Mouse (Mus musculus): ENCODE measurements around the gene Psma7. TPM values are rescaled to one million over a fixed set of nuclear protein-coding genes. Genes with fewer than 3 reads are reported as not detected.

The Psma7 gene
- total and polyA plus RNA-seq, 3 experiments, result 394 to 515 (median 458) TPM

- Histone ChIP-seq H3K27me3 (ENCODE audit: control insufficient read depth in 1 of 2, insufficient read depth in 2 of 2, low read length in 2 of 2) (peaks cover 10 to 19% of the 10 kb centered on the region in 2 experiments), H3K4me3 (ENCODE audit: control insufficient read depth in 1 of 2, insufficient read depth in 1 of 2, low read depth in 2 of 2, low read length in 2 of 2) (no peak overlapping the region), H3K4me1 (ENCODE audit: control insufficient read depth in 1 of 2, insufficient read depth in 2 of 2, low read length in 2 of 2) (no peaks in the 10 kb centered on the region), H3K27ac (ENCODE audit: control insufficient read depth, low read depth, low read length) (no peak overlapping the region), H3K9ac (ENCODE audit: control insufficient read depth, low read depth, low read length, poor library complexity, severe bottlenecking) (no peak overlapping the region), H3K36me3 (ENCODE audit: control insufficient read depth in 1 of 2, insufficient read depth in 2 of 2, low read length in 2 of 2) (no peaks in the 10 kb centered on the region), H3K79me2 (ENCODE audit: control insufficient read depth, insufficient read depth, low read length, poor library complexity) (no peaks in the 10 kb centered on the region), H3K9me3 (replicated peaks; ENCODE audit: insufficient read depth, low read length) (no peaks in the 10 kb centered on the region)
- DNase-seq (ENCODE audit: low read depth, low spot score), result no peak
- TF ChIP-seq SMC3 (IDR thresholded peaks at IDR 0.05; ENCODE audit: low read depth, low read length) (no peak), BHLHE40 (IDR thresholded peaks at IDR 0.05; ENCODE audit: borderline replicate concordance, low read depth, low read length) (no peak), RCOR1 (IDR thresholded peaks at IDR 0.05; ENCODE audit: low read depth, low read length) (no peak), SIN3A (IDR thresholded peaks at IDR 0.05; ENCODE audit: low read length) (no peak), UBTF (IDR thresholded peaks at IDR 0.05; ENCODE audit: borderline replicate concordance, insufficient read depth, low read depth, low read length) (no peak), POLR2AphosphoS2 (IDR thresholded peaks at IDR 0.05; ENCODE audit: low read length) (no peak), MAZ (IDR thresholded peaks at IDR 0.05; ENCODE audit: low read depth, low read length) (no peak), ELF1 (IDR thresholded peaks at IDR 0.05; ENCODE audit: low read depth, low read length) (no peak), TBP (IDR thresholded peaks at IDR 0.05; ENCODE audit: low read depth, low read length) (no peak), USF1 (IDR thresholded peaks at IDR 0.05; ENCODE audit: low read depth, low read length) (no peak), CHD2 (IDR thresholded peaks at IDR 0.05; ENCODE audit: low read length) (no peak), TAL1 (IDR thresholded peaks at IDR 0.05; ENCODE audit: low read length) (no peak), JUND (IDR thresholded peaks at IDR 0.05; ENCODE audit: low read depth, low read length) (no peak), POLR2A (IDR thresholded peaks at IDR 0.05; ENCODE audit: control insufficient read depth in 1 of 2, insufficient read depth in 1 of 2, low read depth in 1 of 2, low read length in 2 of 2, poor library complexity in 1 of 2) (no peak)
Observed at GRCm38 (mm10) chr2:180017632-180018031, 24.6 kb downstream of the Psma7 start.

GRCm38 (mm10) chr2:180013686-180014085 lies 28.5 kb downstream of the Psma7 start:
- H3K4me1 ChIP-seq (ENCODE audit: control insufficient read depth in 1 of 2, insufficient read depth in 2 of 2, low read length in 2 of 2), result no peaks in the 10 kb centered on the region
- H3K9ac ChIP-seq (ENCODE audit: control insufficient read depth, low read depth, low read length, poor library complexity, severe bottlenecking), result no peak overlapping the region
- H3K4me3 ChIP-seq (ENCODE audit: control insufficient read depth in 1 of 2, insufficient read depth in 1 of 2, low read depth in 2 of 2, low read length in 2 of 2), result no peak overlapping the region
- TF ChIP-seq RCOR1 (IDR thresholded peaks at IDR 0.05; ENCODE audit: low read depth, low read length), result no peak
- TF ChIP-seq TBP (IDR thresholded peaks at IDR 0.05; ENCODE audit: low read depth, low read length), result no peak
- TF ChIP-seq ELF1 (IDR thresholded peaks at IDR 0.05; ENCODE audit: low read depth, low read length), result no peak
- TF ChIP-seq NELFE (IDR thresholded peaks at IDR 0.05; ENCODE audit: low read depth, low read length), result no peak
- TF ChIP-seq RAD21 (IDR thresholded peaks at IDR 0.05; ENCODE audit: low read depth, low read length), result no peak
- no peak for TF ChIP-seq MXI1 (IDR thresholded peaks at IDR 0.05; ENCODE audit: low read depth, low read length)
- TF ChIP-seq BHLHE40 (IDR thresholded peaks at IDR 0.05; ENCODE audit: borderline replicate concordance, low read depth, low read length), result no peak
- TF ChIP-seq POLR2A (IDR thresholded peaks at IDR 0.05; ENCODE audit: control insufficient read depth in 1 of 2, insufficient read depth in 1 of 2, low read depth in 1 of 2, low read length in 2 of 2, poor library complexity in 1 of 2), result no peak
- no peak for TF ChIP-seq MAZ (IDR thresholded peaks at IDR 0.05; ENCODE audit: low read depth, low read length)
- no peak for TF ChIP-seq CHD1 (IDR thresholded peaks at IDR 0.05; ENCODE audit: low read depth, low read length)
- no peak for TF ChIP-seq E2F4 (IDR thresholded peaks at IDR 0.05; ENCODE audit: borderline replicate concordance, low read depth, low read length)
- TF ChIP-seq HCFC1 (IDR thresholded peaks at IDR 0.05; ENCODE audit: low read depth, low read length), result no peak
- no peak for TF ChIP-seq UBTF (IDR thresholded peaks at IDR 0.05; ENCODE audit: borderline replicate concordance, insufficient read depth, low read depth, low read length)
- no peak for TF ChIP-seq POLR2AphosphoS2 (IDR thresholded peaks at IDR 0.05; ENCODE audit: low read length)
- H3K9me3 ChIP-seq (replicated peaks; ENCODE audit: insufficient read depth, low read length), result no peaks in the 10 kb centered on the region
- peaks cover 4 to 9% of the 10 kb centered on the region in 2 experiments for H3K27me3 ChIP-seq (ENCODE audit: control insufficient read depth in 1 of 2, insufficient read depth in 2 of 2, low read length in 2 of 2)
- no peaks in the 10 kb centered on the region for H3K79me2 ChIP-seq (ENCODE audit: control insufficient read depth, insufficient read depth, low read length, poor library complexity)
- DNase-seq (ENCODE audit: low read depth, low spot score), result no peak
- no peak overlapping the region for H3K27ac ChIP-seq (ENCODE audit: control insufficient read depth, low read depth, low read length)
- no peaks in the 10 kb centered on the region for H3K36me3 ChIP-seq (ENCODE audit: control insufficient read depth in 1 of 2, insufficient read depth in 2 of 2, low read length in 2 of 2)
